Mouse (Mus musculus): Measurements from ENCODE around the gene Gm10322.

The Gm10322 gene

GRCm38 (mm10) chr10:59602043-59602442 lies 13.8 kb upstream of the Gm10322 start:
- CTCF ChIA-PET = no interaction called here

- CTCF ChIA-PET = no interaction called here
These were observed 13.0 kb upstream of the Gm10322 start for GRCm38 (mm10) chr10:59602891-59603290.

- CTCF ChIA-PET = interaction anchor here (0.7 kb wide), 1 partner anchor 402 kb away, joined by 5 read pairs; no protein-coding TSS in a partner anchor
These were observed 12.0 kb upstream of the Gm10322 start for GRCm38 (mm10) chr10:59603843-59604242.

GRCm38 (mm10) chr10:59604879-59605464 lies 10.9 kb upstream of the Gm10322 start:
- CTCF ChIA-PET = interaction anchor here (0.7 kb wide), 1 partner anchor 401 kb away, joined by 5 read pairs; no protein-coding TSS in a partner anchor

GRCm38 (mm10) chr10:59613276-59613675 lies 2.6 kb upstream of the Gm10322 start:
- CTCF ChIA-PET = no interaction called here

GRCm38 (mm10) chr10:59614141-59614540 lies 1.7 kb upstream of the Gm10322 start:
- CTCF ChIA-PET = no interaction called here

- CTCF ChIA-PET = no interaction called here
These were observed 452 bp upstream of the Gm10322 start for GRCm38 (mm10) chr10:59615411-59615810.

- CTCF ChIA-PET = interaction anchor here (0.6 kb wide), 2 partner anchors 76 to 1285 kb away, joined by 3 to 5 read pairs; no protein-coding TSS in a partner anchor
These were observed 659 bp downstream of the Gm10322 start, which contains the start of gene Mcu for GRCm38 (mm10) chr10:59616522-59616921. Mcu (minus strand) TSS chr10:59616692.

GRCm38 (mm10) chr10:59617776-59618175 lies 1.9 kb downstream of the Gm10322 start:
- CTCF ChIA-PET = no interaction called here

GRCm38 (mm10) chr10:59621355-59621754 lies 5.5 kb downstream of the Gm10322 start:
- CTCF ChIA-PET = no interaction called here

GRCm38 (mm10) chr10:59623496-59623895 lies 7.6 kb downstream of the Gm10322 start:
- CTCF ChIA-PET = no interaction called here

- CTCF ChIA-PET = no interaction called here
These were observed 13.0 kb downstream of the Gm10322 start for GRCm38 (mm10) chr10:59628641-59629505.

GRCm38 (mm10) chr10:59629506-59629782 lies 13.6 kb downstream of the Gm10322 start:
- CTCF ChIA-PET = no interaction called here

- CTCF ChIA-PET = no interaction called here
These were observed 20.2 kb downstream of the Gm10322 start for GRCm38 (mm10) chr10:59636048-59636447.

GRCm38 (mm10) chr10:59636751-59637533 lies 21.1 kb downstream of the Gm10322 start:
- CTCF ChIA-PET = no interaction called here

GRCm38 (mm10) chr10:59637596-59638124 lies 21.8 kb downstream of the Gm10322 start:
- CTCF ChIA-PET = no interaction called here

GRCm38 (mm10) chr10:59638576-59638975 lies 22.7 kb downstream of the Gm10322 start:
- CTCF ChIA-PET = no interaction called here

GRCm38 (mm10) chr10:59642659-59643377 lies 27.0 kb downstream of the Gm10322 start:
- CTCF ChIA-PET = no interaction called here

- CTCF ChIA-PET = no interaction called here
These were observed 27.8 kb downstream of the Gm10322 start for GRCm38 (mm10) chr10:59643645-59644044.

GRCm38 (mm10) chr10:59644710-59645109 lies 28.8 kb downstream of the Gm10322 start:
- CTCF ChIA-PET = no interaction called here

GRCm38 (mm10) chr10:59645153-59645552 lies 29.3 kb downstream of the Gm10322 start:
- CTCF ChIA-PET = no interaction called here
